Mouse (Mus musculus) stomach, postnatal 0 days (tissue): ENCODE measurements at regions not wholly inside any gene's neighbourhood (a gene's known extent, or its start where the extent isn't known, plus 50 kb on each side); places are given as distances from the start of the nearest gene placed in this dataset.

ENCODE experiments used
- ATAC-seq: fragments of 200-750 bp; cut with Nextera tagmentation; 2 replicates; pipeline ENCODE4 v1.8.0; 2017; ENCODE audit not compliant: low FRiP score, low TSS enrichment
- DNase-seq: peaks from one replicate; pipeline ENCODE4 v3.0.0-alpha.2; 2016; ENCODE audit warnings: low spot score
- H3K27ac ChIP-seq: fragments of 300-500 bp; sonication (generic); replicated peaks from 2 replicates; pipeline ENCODE4 v1.5.1; 2014; ENCODE audit warnings: mild to moderate bottlenecking, control low read depth
- H3K27me3 ChIP-seq: fragments of 300-500 bp; sonication (generic); 2 replicates; pipeline ENCODE4 v1.6.1; 2014; ENCODE audit warnings: low read length; ENCODE audit not compliant: control insufficient read depth, insufficient read depth
- H3K36me3 ChIP-seq: fragments of 300-500 bp; sonication (generic); 2 replicates; pipeline ENCODE4 v1.6.1; 2014; ENCODE audit warnings: low read length, mixed read lengths; ENCODE audit not compliant: control insufficient read depth, insufficient read depth
- H3K4me1 ChIP-seq: fragments of 300-500 bp; sonication (generic); replicated peaks from 2 replicates; pipeline ENCODE4 v1.6.1; 2014; ENCODE audit warnings: antibody characterized with exemption; ENCODE audit not compliant: control insufficient read depth, insufficient read depth
- H3K4me2 ChIP-seq: fragments of 300-500 bp; sonication (generic); replicated peaks from 2 replicates; pipeline ENCODE4 v1.6.1; 2014; ENCODE audit warnings: low read depth, mild to moderate bottlenecking, control low read depth, moderate library complexity
- H3K4me3 ChIP-seq: fragments of 300-500 bp; sonication (generic); 2 replicates; pipeline ENCODE4 v1.5.1; 2014; ENCODE audit warnings: low read depth, low read length, control low read depth
- H3K9ac ChIP-seq: fragments of 300-500 bp; sonication (generic); 2 replicates; pipeline ENCODE4 v1.6.1; 2014; ENCODE audit warnings: mild to moderate bottlenecking, low read length, control low read depth, mixed read lengths
- H3K9me3 ChIP-seq: fragments of 300-500 bp; sonication (generic); 2 replicates; pipeline ENCODE4 v1.6.1; 2016; ENCODE audit warnings: low read length; ENCODE audit not compliant: control insufficient read depth
- CTCF ChIP-seq: IDR thresholded peaks from 2 replicates; pipeline ENCODE4 v1.5.1; 2016; ENCODE audit warnings: antibody characterized with exemption, low read depth, mild to moderate bottlenecking, moderate library complexity
- EP300 ChIP-seq: optimal IDR thresholded peaks from 2 replicates; pipeline ENCODE3; 2016; ENCODE audit warnings: antibody characterized with exemption
- WGBS: fragments of 180-500 bp; shearing (Covaris S2); extraction: QIAGEN DNeasy Blood & Tissue Kit; methylation state at CpG from one replicate; pipeline ENCODE4 v1.1.7; 2014; 5-methylcytosine and 5-hydroxymethylcytosine counted together

DNA sequence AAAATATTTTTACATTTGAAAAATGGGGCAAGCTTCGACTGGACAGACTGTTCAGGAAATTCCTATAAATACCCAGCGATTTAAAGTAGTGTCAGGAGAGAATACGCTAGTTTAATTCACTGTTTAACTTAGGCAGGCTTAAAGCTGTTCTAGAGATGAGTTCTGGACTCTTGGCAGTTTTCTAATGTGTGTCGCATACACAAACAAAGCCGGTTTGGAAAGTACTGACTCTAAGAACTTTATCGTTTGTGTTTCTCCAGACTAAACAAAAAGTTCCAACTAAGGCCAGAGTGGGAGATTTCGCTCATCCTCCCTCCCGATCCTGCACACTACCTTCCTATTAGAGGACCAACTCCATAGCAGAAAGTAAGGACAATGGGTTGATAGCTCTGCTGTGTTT is 201.7 kb upstream of the Map3k1 start:
- Histone ChIP-seq H3K9ac (no peak overlapping the region), H3K4me3 (no peak overlapping the region), H3K4me1 (no peaks in the 10 kb centered on the region), H3K36me3 (no peaks in the 10 kb centered on the region), H3K27ac (no peak overlapping the region), H3K27me3 (no peaks in the 10 kb centered on the region), H3K4me2 (no peak overlapping the region), H3K9me3 (no peaks in the 10 kb centered on the region)
- no peak for TF ChIP-seq CTCF
- no peak for TF ChIP-seq EP300
- DNase-seq = no peak
- WGBS = 42% methylated on average over 8 of the region's 8 CpGs
- no peak for ATAC-seq

GRCm38 (mm10) chr13:112012640-112013039 is 203.8 kb upstream of the Map3k1 start:
- no peaks in the 10 kb centered on the region for H3K4me1 ChIP-seq
- 50% methylated on average over 1 of the region's 1 CpGs for WGBS
- no peak overlapping the region for H3K4me2 ChIP-seq

GRCm38 (mm10) chr13:112015083-112015482 is 206.3 kb upstream of the Map3k1 start:
- no peaks in the 10 kb centered on the region for H3K9me3 ChIP-seq
- TF ChIP-seq CTCF (no peak), EP300 (no peak)
- no peak overlapping the region for H3K9ac ChIP-seq
- H3K4me3 ChIP-seq = no peak overlapping the region
- ATAC-seq (no peak), DNase-seq (no peak)
- H3K4me1 ChIP-seq = no peaks in the 10 kb centered on the region
- H3K27ac ChIP-seq = no peak overlapping the region
- H3K4me2 ChIP-seq = no peak overlapping the region
- 94% methylated on average over 3 of the region's 3 CpGs for WGBS
- no peaks in the 10 kb centered on the region for H3K36me3 ChIP-seq
- H3K27me3 ChIP-seq = no peaks in the 10 kb centered on the region

More at GRCm38 (mm10) chr13:112012640-112013039, 203.8 kb upstream of the Map3k1 start:
- H3K9ac ChIP-seq = no peak overlapping the region
- ATAC-seq (no peak), DNase-seq (no peak)
- H3K4me3 ChIP-seq = no peak overlapping the region
- H3K27me3 ChIP-seq = no peaks in the 10 kb centered on the region
- no peaks in the 10 kb centered on the region for H3K36me3 ChIP-seq
- no peaks in the 10 kb centered on the region for H3K9me3 ChIP-seq
- H3K27ac ChIP-seq = no peak overlapping the region
- no peak for TF ChIP-seq CTCF
- TF ChIP-seq EP300 = no peak

DNA sequence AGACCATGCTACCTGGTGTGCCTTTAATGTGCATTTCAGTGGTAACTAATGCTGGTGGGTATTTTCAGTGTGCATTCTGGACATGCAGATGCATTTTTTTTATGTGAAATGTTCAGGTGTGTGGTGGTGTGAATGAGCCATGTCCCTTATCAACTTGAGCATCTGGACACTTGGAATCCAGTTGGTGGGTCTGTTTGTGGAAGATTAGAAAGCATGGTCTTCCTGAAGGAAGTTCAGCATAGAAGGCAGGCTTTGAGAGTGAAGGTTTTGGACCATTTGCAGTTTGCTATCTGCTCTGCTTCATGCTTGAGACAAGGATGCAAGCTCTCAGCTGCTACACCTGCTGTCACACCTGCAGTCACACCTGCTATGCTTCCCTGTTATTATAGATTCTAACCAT is 207.5 kb upstream of the Map3k1 start:
- no peak overlapping the region for H3K4me2 ChIP-seq
- no peaks in the 10 kb centered on the region for H3K9me3 ChIP-seq
- ATAC-seq = no peak
- DNase-seq = no peak
- H3K4me1 ChIP-seq = no peaks in the 10 kb centered on the region
- TF ChIP-seq EP300 = no peak
- H3K27me3 ChIP-seq = no peaks in the 10 kb centered on the region
- no peak overlapping the region for H3K27ac ChIP-seq
- H3K36me3 ChIP-seq = no peaks in the 10 kb centered on the region
- H3K4me3 ChIP-seq = no peak overlapping the region
- no peak overlapping the region for H3K9ac ChIP-seq

DNA sequence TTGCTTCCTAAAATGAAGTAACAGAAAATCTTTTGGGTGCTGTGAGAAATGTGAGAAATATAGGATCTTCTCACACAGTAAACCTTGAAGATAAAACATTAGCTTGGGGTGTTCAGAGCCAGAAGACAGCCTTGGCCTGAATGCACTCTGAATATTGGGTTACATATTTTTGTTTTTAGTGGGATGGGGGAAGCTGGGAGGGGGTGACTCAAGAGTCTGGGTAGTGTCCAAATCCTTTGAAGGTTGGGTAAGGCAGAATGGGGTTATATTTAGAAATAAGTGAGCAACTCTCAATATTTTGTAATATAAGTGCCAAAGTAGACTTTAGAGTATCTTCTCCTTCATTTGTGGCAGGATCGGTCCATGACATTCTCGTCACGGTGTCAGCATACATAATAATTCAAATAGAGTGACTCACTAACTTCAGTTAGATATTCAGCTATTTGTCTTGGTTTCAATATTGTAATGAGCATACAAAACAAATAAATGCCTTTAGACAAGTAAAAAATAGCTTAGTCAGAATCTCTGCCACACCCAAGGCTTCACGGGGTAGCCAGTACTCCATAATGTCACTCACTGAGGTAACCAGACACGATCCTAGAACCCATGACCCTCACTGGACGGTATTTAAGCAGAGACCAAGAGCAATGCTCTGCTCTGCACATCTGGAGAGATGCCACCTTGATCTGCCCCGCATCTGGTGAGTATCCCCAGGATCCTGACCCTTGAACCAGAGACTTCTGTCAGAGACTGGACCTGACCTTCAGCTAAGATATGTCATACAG is 209.9 kb upstream of the Map3k1 start:
- no peaks in the 10 kb centered on the region for H3K36me3 ChIP-seq
- H3K4me1 ChIP-seq = no peaks in the 10 kb centered on the region
- no peak overlapping the region for H3K4me2 ChIP-seq
- H3K27me3 ChIP-seq = no peaks in the 10 kb centered on the region
- 64% methylated on average over 7 of the region's 7 CpGs for WGBS
- no peak overlapping the region for H3K27ac ChIP-seq
- ATAC-seq = peak; percentile 60
- H3K9me3 ChIP-seq = no peaks in the 10 kb centered on the region
- DNase-seq = peak; percentile 12
- H3K4me3 ChIP-seq = no peak overlapping the region
- no peak overlapping the region for H3K9ac ChIP-seq
- TF ChIP-seq CTCF (no peak), EP300 (no peak)

GRCm38 (mm10) chr13:112019575-112019974 is 210.8 kb upstream of the Map3k1 start:
- H3K27me3 ChIP-seq = no peaks in the 10 kb centered on the region
- H3K4me2 ChIP-seq = no peak overlapping the region
- WGBS = 85% methylated on average over 5 of the region's 5 CpGs
- ATAC-seq (no peak), DNase-seq (peak; percentile 9)
- H3K9me3 ChIP-seq = no peaks in the 10 kb centered on the region
- no peak overlapping the region for H3K9ac ChIP-seq
- H3K27ac ChIP-seq = no peak overlapping the region
- TF ChIP-seq CTCF (no peak), EP300 (no peak)
- no peak overlapping the region for H3K4me3 ChIP-seq
- H3K36me3 ChIP-seq = no peaks in the 10 kb centered on the region
- H3K4me1 ChIP-seq = no peaks in the 10 kb centered on the region
